Mouse (Mus musculus) brown adipose tissue, adult 24 weeks (tissue): ENCODE measurements around the gene Kcnh2. TPM values are rescaled to one million over a fixed set of nuclear protein-coding genes. Genes with fewer than 3 reads are reported as not detected.

Experiments used
- H3K27ac ChIP-seq: fragments of 200-500 bp; replicated peaks from 2 replicates; pipeline ENCODE4 v1.5.1; 2012; ENCODE audit warnings: low read depth, mild to moderate bottlenecking, low read length
- H3K4me1 ChIP-seq: fragments of 200-500 bp; 2 replicates; pipeline ENCODE4 v1.6.1; 2012; ENCODE audit warnings: low read length, mixed read lengths; ENCODE audit not compliant: control insufficient read depth, insufficient read depth, insufficient read length
- H3K4me3 ChIP-seq: fragments of 200-500 bp; 2 replicates; pipeline ENCODE4 v1.5.1; 2012; ENCODE audit warnings: low read depth, mild to moderate bottlenecking, low read length, moderate library complexity; ENCODE audit not compliant: insufficient read depth
- polyA plus RNA-seq: library from polyadenylated mRNA; stranded (reverse); fragments of >200 nt; gene quantifications from 2 replicates; pipeline ENCODE4 v1.2.4, GENCODE M21; 2012; ENCODE audit not compliant: missing spikeins, insufficient read depth, insufficient read length

Kcnh2 gene
- polyA plus RNA-seq, 1 experiment = 1.4 TPM

- Histone ChIP-seq H3K27ac (peak overlapping the region; percentile 84), H3K4me3 (no peak overlapping the region), H3K4me1 (peaks cover 19% of the 10 kb centered on the region)
Observed at GRCm38 (mm10) chr5:24384407-24384806, 33.0 kb upstream of the Kcnh2 start.

GRCm38 (mm10) chr5:24383026-24383859, 31.8 kb upstream of the Kcnh2 start:
- Histone ChIP-seq H3K4me3 (peak overlapping the region; percentile 53), H3K27ac (peak overlapping the region; percentile 70), H3K4me1 (peaks cover 18% of the 10 kb centered on the region)

GRCm38 (mm10) chr5:24381988-24382387, 30.6 kb upstream of the Kcnh2 start:
- H3K4me3 ChIP-seq = no peak overlapping the region
- H3K27ac ChIP-seq = no peak overlapping the region
- H3K4me1 ChIP-seq = peaks cover 16% of the 10 kb centered on the region

- peaks cover 15% of the 10 kb centered on the region for H3K4me1 ChIP-seq
- H3K27ac ChIP-seq = no peak overlapping the region
- H3K4me3 ChIP-seq = no peak overlapping the region
Observed at GRCm38 (mm10) chr5:24381486-24381885, 30.1 kb upstream of the Kcnh2 start.

- Histone ChIP-seq H3K27ac (no peak overlapping the region), H3K4me1 (peaks cover 15% of the 10 kb centered on the region), H3K4me3 (no peak overlapping the region)
Observed at GRCm38 (mm10) chr5:24380499-24380898, 29.1 kb upstream of the Kcnh2 start.

GRCm38 (mm10) chr5:24379501-24379900, 28.1 kb upstream of the Kcnh2 start:
- Histone ChIP-seq H3K27ac (no peak overlapping the region), H3K4me1 (peaks cover 10% of the 10 kb centered on the region), H3K4me3 (no peak overlapping the region)

GRCm38 (mm10) chr5:24378700-24379099, 27.3 kb upstream of the Kcnh2 start:
- H3K4me1 ChIP-seq = peaks cover 7% of the 10 kb centered on the region
- no peak overlapping the region for H3K27ac ChIP-seq
- no peak overlapping the region for H3K4me3 ChIP-seq

GRCm38 (mm10) chr5:24374666-24375328, 23.4 kb upstream of the Kcnh2 start:
- Histone ChIP-seq H3K4me1 (no peaks in the 10 kb centered on the region), H3K27ac (no peak overlapping the region), H3K4me3 (no peak overlapping the region)

- Histone ChIP-seq H3K4me1 (no peaks in the 10 kb centered on the region), H3K27ac (no peak overlapping the region), H3K4me3 (no peak overlapping the region)
Observed at GRCm38 (mm10) chr5:24374216-24374615, 22.8 kb upstream of the Kcnh2 start.

- Histone ChIP-seq H3K4me1 (no peaks in the 10 kb centered on the region), H3K27ac (no peak overlapping the region), H3K4me3 (no peak overlapping the region)
Observed at GRCm38 (mm10) chr5:24373807-24374206, 22.4 kb upstream of the Kcnh2 start.

- H3K4me3 ChIP-seq = no peak overlapping the region
- peaks cover 6% of the 10 kb centered on the region for H3K4me1 ChIP-seq
- no peak overlapping the region for H3K27ac ChIP-seq
Observed at GRCm38 (mm10) chr5:24369767-24370166, 18.4 kb upstream of the Kcnh2 start.

GRCm38 (mm10) chr5:24366426-24366825, 15.0 kb upstream of the Kcnh2 start:
- Histone ChIP-seq H3K4me1 (peaks cover 14% of the 10 kb centered on the region), H3K4me3 (no peak overlapping the region), H3K27ac (peak overlapping the region; percentile 60)

GRCm38 (mm10) chr5:24365528-24365927, 14.1 kb upstream of the Kcnh2 start:
- Histone ChIP-seq H3K27ac (peak overlapping the region; percentile 93), H3K4me3 (peak overlapping the region; percentile 69), H3K4me1 (peaks cover 16% of the 10 kb centered on the region)

- peak overlapping the region; percentile 93 for H3K27ac ChIP-seq
Observed at GRCm38 (mm10) chr5:24364963-24365362, 13.6 kb upstream of the Kcnh2 start.

GRCm38 (mm10) chr5:24364508-24364907, 13.1 kb upstream of the Kcnh2 start, which contains the start of gene Nos3:
TSS of gene Nos3 (plus strand) at chr5:24364810.
- Histone ChIP-seq H3K27ac (peak within 1 kb of the TSS; percentile 93), H3K4me3 (peak within 1 kb of the TSS; percentile 69), H3K4me1 (peaks cover 17% of the 10 kb centered on the region)

More at GRCm38 (mm10) chr5:24364963-24365362, 13.6 kb upstream of the Kcnh2 start:
- peaks cover 17% of the 10 kb centered on the region for H3K4me1 ChIP-seq
- peak overlapping the region; percentile 69 for H3K4me3 ChIP-seq
